Mouse (Mus musculus) limb, embryonic 13.5 days (tissue): ENCODE results near the gene Brox. TPM values are rescaled to one million over a fixed set of nuclear protein-coding genes. Genes with fewer than 3 reads are reported as not detected.
"Not testable (repeated sequence)": the region's sequence is repeated elsewhere in the genome, so short reads cannot be mapped to it uniquely, and the experiment has no call there.

ENCODE experiments used
- ATAC-seq: fragments of 200-750 bp; cut with Nextera tagmentation; 2 replicates; pipeline ENCODE4 v1.8.0; 2017; ENCODE audit warnings: low read depth, moderate number of reproducible peaks, moderate TSS enrichment; ENCODE audit not compliant: low FRiP score
- H3K27ac ChIP-seq: fragments of 300-500 bp; sonication (generic); 2 replicates; pipeline ENCODE4 v1.5.1; 2015; ENCODE audit warnings: inconsistent platforms, mild to moderate bottlenecking, moderate library complexity
- H3K27me3 ChIP-seq: fragments of 300-500 bp; sonication (generic); 2 replicates; pipeline ENCODE4 v1.6.1; 2015; ENCODE audit warnings: mild to moderate bottlenecking, inconsistent platforms
- H3K36me3 ChIP-seq: fragments of 300-500 bp; sonication (generic); 2 replicates; pipeline ENCODE4 v1.6.1; 2015; ENCODE audit warnings: inconsistent platforms, mild to moderate bottlenecking, moderate library complexity
- H3K4me1 ChIP-seq: fragments of 300-500 bp; sonication (generic); 2 replicates; pipeline ENCODE4 v1.6.1; 2015; ENCODE audit warnings: inconsistent platforms
- H3K4me2 ChIP-seq: fragments of 300-500 bp; sonication (generic); replicated peaks from 2 replicates; pipeline ENCODE4 v1.6.1; 2015; ENCODE audit warnings: inconsistent platforms, mild to moderate bottlenecking, moderate library complexity
- H3K4me3 ChIP-seq: fragments of 300-500 bp; sonication (generic); 2 replicates; pipeline ENCODE4 v1.5.1; 2015; ENCODE audit warnings: moderate library complexity, mild to moderate bottlenecking, inconsistent platforms
- H3K9ac ChIP-seq: fragments of 300-500 bp; sonication (generic); 2 replicates; pipeline ENCODE4 v1.6.1; 2015; ENCODE audit warnings: mild to moderate bottlenecking, inconsistent platforms
- H3K9me3 ChIP-seq: fragments of 300-500 bp; sonication (generic); 2 replicates; pipeline ENCODE4 v1.6.1; 2016; ENCODE audit warnings: inconsistent platforms
- WGBS: fragments of 180-500 bp; shearing (Covaris S2); methylation state at CpG from one replicate; pipeline ENCODE4 v1.1.7; 2015; 5-methylcytosine and 5-hydroxymethylcytosine counted together
- polyA plus RNA-seq: library from polyadenylated mRNA; unstranded; fragments of >200 nt; fragmentation: Nextera tagmentation; extraction: Ambion mirVana; gene quantifications from 2 replicates; pipeline ENCODE4 v1.2.1, GENCODE M21; 2015

The Brox gene
- 33.5 and 36.2 TPM in 2 replicates for polyA plus RNA-seq

- H3K27me3 ChIP-seq: no peaks in the 10 kb centered on the region
- H3K4me3 ChIP-seq: peak within 1 kb of the TSS; percentile 52
- H3K4me2 ChIP-seq: peak within 1 kb of the TSS; percentile 64
- no peaks in the 10 kb centered on the region for H3K9me3 ChIP-seq
- H3K27ac ChIP-seq: peak within 1 kb of the TSS; percentile 23; the same call in 1 of the 2 replicates
- peak; percentile 91 for ATAC-seq
- 0 out of 2 replicates have a peak, but pooled peaks cover 3% of the 10 kb centered on the region for H3K4me1 ChIP-seq
- H3K9ac ChIP-seq: peak within 1 kb of the TSS; percentile 68
- peaks cover 20% of the 10 kb centered on the region for H3K36me3 ChIP-seq
- WGBS: under 1% methylated on average over 37 of the region's 39 CpGs
These were observed at the start of gene Brox for GRCm38 (mm10) chr1:183296877-183297383. Gene Brox (minus strand): TSS chr1:183297269.

- Histone ChIP-seq H3K4me1 (peaks cover 18% of the 10 kb centered on the region), H3K4me3 (peak overlapping the region; percentile 95), H3K36me3 (peaks cover 54% of the 10 kb centered on the region), H3K27ac (no peak overlapping the region), H3K4me2 (peak overlapping the region; percentile 94), H3K9ac (peak overlapping the region; percentile 90), H3K27me3 (no peaks in the 10 kb centered on the region), H3K9me3 (no peaks in the 10 kb centered on the region)
- ATAC-seq: 0 out of 2 replicates have a peak, but pooled peaks have one; percentile 5
- WGBS: 7% methylated on average over 10 of the region's 10 CpGs
These were observed 48.7 kb upstream of the Brox start for GRCm38 (mm10) chr1:183345817-183346195.

- no peaks in the 10 kb centered on the region for H3K9me3 ChIP-seq
- peak overlapping the region; percentile 90 for H3K9ac ChIP-seq
- under 1% methylated on average over 72 of the region's 72 CpGs for WGBS
- H3K27ac ChIP-seq: peak overlapping the region; percentile 58; the same call in 1 of the 2 replicates
- peaks cover 53% of the 10 kb centered on the region for H3K36me3 ChIP-seq
- peak overlapping the region; percentile 95 for H3K4me3 ChIP-seq
- no peaks in the 10 kb centered on the region for H3K27me3 ChIP-seq
- H3K4me1 ChIP-seq: peaks cover 18% of the 10 kb centered on the region
- ATAC-seq: peak; percentile 96
- peak overlapping the region; percentile 94 for H3K4me2 ChIP-seq
These were observed 48.1 kb upstream of the Brox start for GRCm38 (mm10) chr1:183344886-183345816.

GRCm38 (mm10) chr1:183342902-183343301 is 45.8 kb upstream of the Brox start:
- not testable (repeated sequence) for H3K27ac ChIP-seq, H3K9me3 ChIP-seq, H3K4me2 ChIP-seq, ATAC-seq, H3K27me3 ChIP-seq, H3K9ac ChIP-seq, H3K4me3 ChIP-seq
- H3K36me3 ChIP-seq: peaks cover 53% of the 10 kb centered on the region
- WGBS: 95% methylated on average over 1 of the region's 1 CpGs
- peaks cover 18% of the 10 kb centered on the region for H3K4me1 ChIP-seq

- H3K9me3 ChIP-seq: 0 out of 2 replicates have a peak, but pooled peaks cover 4% of the 10 kb centered on the region
- no peak overlapping the region for H3K27ac ChIP-seq
- H3K4me1 ChIP-seq: no peaks in the 10 kb centered on the region
- peaks cover 89% of the 10 kb centered on the region for H3K36me3 ChIP-seq
- no peak overlapping the region for H3K4me3 ChIP-seq
- no peaks in the 10 kb centered on the region for H3K27me3 ChIP-seq
- H3K9ac ChIP-seq: no peak overlapping the region
- H3K4me2 ChIP-seq: no peak overlapping the region
- no peak for ATAC-seq
- 92% methylated on average over 8 of the region's 8 CpGs for WGBS
These were observed 30.1 kb upstream of the Brox start for GRCm38 (mm10) chr1:183327171-183327570.

- 0 out of 2 replicates have a peak, but pooled peaks cover 4% of the 10 kb centered on the region for H3K9me3 ChIP-seq
- ATAC-seq: no peak
- H3K9ac ChIP-seq: no peak overlapping the region
- peaks cover 88% of the 10 kb centered on the region for H3K36me3 ChIP-seq
- no peak overlapping the region for H3K27ac ChIP-seq
- 94% methylated on average over 6 of the region's 6 CpGs for WGBS
- H3K27me3 ChIP-seq: no peaks in the 10 kb centered on the region
- no peak overlapping the region for H3K4me2 ChIP-seq
- H3K4me1 ChIP-seq: no peaks in the 10 kb centered on the region
- no peak overlapping the region for H3K4me3 ChIP-seq
These were observed 27.4 kb upstream of the Brox start for GRCm38 (mm10) chr1:183324433-183324832.

- 96% methylated on average over 2 of the region's 2 CpGs for WGBS
- Histone ChIP-seq H3K4me2 (no peak overlapping the region), H3K9ac (no peak overlapping the region), H3K27ac (no peak overlapping the region), H3K4me1 (no peaks in the 10 kb centered on the region), H3K36me3 (peaks cover 88% of the 10 kb centered on the region), H3K4me3 (no peak overlapping the region), H3K27me3 (no peaks in the 10 kb centered on the region), H3K9me3 (0 out of 2 replicates have a peak, but pooled peaks cover 4% of the 10 kb centered on the region)
- ATAC-seq: no peak
These were observed 26.9 kb upstream of the Brox start for GRCm38 (mm10) chr1:183323923-183324322.

- H3K9me3 ChIP-seq, H3K4me2 ChIP-seq, H3K27ac ChIP-seq, H3K9ac ChIP-seq, H3K4me1 ChIP-seq, ATAC-seq, H3K27me3 ChIP-seq, H3K4me3 ChIP-seq: not testable (repeated sequence)
- 91% methylated on average over 5 of the region's 5 CpGs for WGBS
- peaks cover 87% of the 10 kb centered on the region for H3K36me3 ChIP-seq
These were observed 25.4 kb upstream of the Brox start for GRCm38 (mm10) chr1:183322496-183322895.

- WGBS: 84% methylated on average over 3 of the region's 3 CpGs
- H3K9me3 ChIP-seq: 0 out of 2 replicates have a peak, but pooled peaks cover 4% of the 10 kb centered on the region
- H3K9ac ChIP-seq: no peak overlapping the region
- no peaks in the 10 kb centered on the region for H3K4me1 ChIP-seq
- no peak overlapping the region for H3K27ac ChIP-seq
- peaks cover 88% of the 10 kb centered on the region for H3K36me3 ChIP-seq
- no peaks in the 10 kb centered on the region for H3K27me3 ChIP-seq
- no peak for ATAC-seq
- no peak overlapping the region for H3K4me3 ChIP-seq
- H3K4me2 ChIP-seq: no peak overlapping the region
These were observed 23.6 kb upstream of the Brox start for GRCm38 (mm10) chr1:183320708-183321107.

GRCm38 (mm10) chr1:183315783-183316182 is 18.7 kb upstream of the Brox start:
- no peak for ATAC-seq
- Histone ChIP-seq H3K27me3 (no peaks in the 10 kb centered on the region), H3K9ac (no peak overlapping the region), H3K27ac (no peak overlapping the region), H3K36me3 (peaks cover 76% of the 10 kb centered on the region), H3K9me3 (no peaks in the 10 kb centered on the region), H3K4me3 (no peak overlapping the region), H3K4me1 (no peaks in the 10 kb centered on the region), H3K4me2 (no peak overlapping the region)
- 87% methylated on average over 2 of the region's 2 CpGs for WGBS

GRCm38 (mm10) chr1:183312076-183312475 is 15.0 kb upstream of the Brox start:
- peaks cover 63% of the 10 kb centered on the region for H3K36me3 ChIP-seq
- no peaks in the 10 kb centered on the region for H3K27me3 ChIP-seq
- H3K4me2 ChIP-seq: no peak overlapping the region
- no peak overlapping the region for H3K4me3 ChIP-seq
- no peaks in the 10 kb centered on the region for H3K4me1 ChIP-seq
- no peak overlapping the region for H3K9ac ChIP-seq
- 95% methylated on average over 2 of the region's 2 CpGs for WGBS
- H3K27ac ChIP-seq: no peak overlapping the region
- no peak for ATAC-seq
- no peaks in the 10 kb centered on the region for H3K9me3 ChIP-seq

- ATAC-seq, H3K9me3 ChIP-seq, H3K27ac ChIP-seq, H3K27me3 ChIP-seq, H3K4me1 ChIP-seq, H3K4me2 ChIP-seq, H3K9ac ChIP-seq, H3K4me3 ChIP-seq: not testable (repeated sequence)
- H3K36me3 ChIP-seq: peaks cover 44% of the 10 kb centered on the region
- 82% methylated on average over 2 of the region's 2 CpGs for WGBS
These were observed 12.5 kb upstream of the Brox start for GRCm38 (mm10) chr1:183309601-183310000.
